Mouse (Mus musculus) lung, adult 10 weeks (tissue): Measurements from ENCODE around the gene Nek9. TPM values are rescaled to one million over a fixed set of nuclear protein-coding genes. Genes with fewer than 3 reads are reported as not detected.

Experiments
- polyA plus RNA-seq: library from polyadenylated mRNA; stranded (reverse); fragments of 350-450 nt; fragmentation: Illumina TruSeq; extraction: RNeasy Lipid Tissue Mini Kit (QIAGEN cat#74804); gene quantifications from one replicate; pipeline ENCODE4 v1.2.3, GENCODE M21; 2014; ENCODE audit warnings: low read depth, low replicate concordance; ENCODE audit not compliant: insufficient read depth

Gene Nek9
- 33.6 TPM for polyA plus RNA-seq

DNA sequence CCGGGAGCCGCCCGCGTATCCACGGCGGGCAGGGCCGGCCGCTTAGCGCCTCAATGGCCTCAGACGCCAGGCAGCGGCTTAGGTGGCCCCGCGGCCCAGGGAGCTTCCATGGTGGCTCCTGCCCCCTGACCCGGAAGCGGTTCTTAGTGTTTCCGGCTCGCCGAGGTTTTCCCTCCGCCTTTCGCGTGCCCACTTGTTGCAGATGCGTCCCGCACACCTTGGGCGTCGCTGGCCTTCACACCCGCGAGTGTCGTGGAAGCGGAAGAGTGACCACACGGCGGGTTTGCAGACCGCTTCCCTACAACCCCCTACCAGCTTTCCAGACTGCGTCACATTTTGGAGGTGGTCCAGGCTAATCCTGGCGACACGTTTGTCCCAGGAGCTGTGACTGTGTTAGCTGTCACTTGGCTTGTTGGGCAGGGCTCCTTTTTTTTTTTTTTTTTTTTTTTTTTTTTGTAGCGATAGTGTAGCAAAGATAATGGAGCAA is at the start of gene Nek9:
Nek9 (minus strand) TSS at position 120 of the 487 bp plus-strand sequence.

DNA sequence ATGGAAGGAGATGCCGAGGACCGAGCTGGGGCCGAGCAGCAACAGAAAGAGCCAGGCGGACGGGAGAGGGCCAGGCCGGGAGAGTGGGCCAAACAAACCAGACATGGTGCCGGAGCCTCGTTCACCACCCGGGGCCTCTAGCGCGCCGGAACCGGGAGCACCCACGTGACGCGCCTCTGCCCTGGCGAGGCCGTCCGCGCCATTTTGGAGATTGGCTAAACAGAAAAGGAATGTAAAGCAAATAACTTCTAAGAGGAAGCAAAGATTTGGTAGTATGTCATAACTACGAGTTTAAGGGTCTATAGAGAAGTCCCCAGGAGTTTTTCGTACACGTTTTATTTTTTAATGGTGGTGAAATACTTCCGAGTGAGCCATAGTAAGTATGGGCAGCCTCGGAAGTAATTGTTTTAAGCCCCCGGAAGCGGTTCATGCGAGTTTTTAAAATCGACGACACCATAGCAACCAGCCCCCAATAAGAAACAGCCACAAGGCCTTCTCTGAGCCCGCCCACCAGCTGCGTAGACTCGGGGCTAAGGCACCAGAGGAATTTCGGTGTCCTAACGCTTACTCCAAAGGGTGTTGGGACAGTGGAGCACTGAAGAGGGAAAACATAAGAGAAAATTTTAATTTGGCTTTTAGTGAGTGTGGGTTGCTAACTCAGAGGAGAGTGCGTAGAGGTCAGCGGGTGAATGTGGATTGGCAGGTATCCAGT is 35.6 kb upstream of the Nek9 start, which contains the start of gene Tmed10:
Tmed10 (minus strand) TSS at position 287 of the 712 bp plus-strand sequence.

DNA sequence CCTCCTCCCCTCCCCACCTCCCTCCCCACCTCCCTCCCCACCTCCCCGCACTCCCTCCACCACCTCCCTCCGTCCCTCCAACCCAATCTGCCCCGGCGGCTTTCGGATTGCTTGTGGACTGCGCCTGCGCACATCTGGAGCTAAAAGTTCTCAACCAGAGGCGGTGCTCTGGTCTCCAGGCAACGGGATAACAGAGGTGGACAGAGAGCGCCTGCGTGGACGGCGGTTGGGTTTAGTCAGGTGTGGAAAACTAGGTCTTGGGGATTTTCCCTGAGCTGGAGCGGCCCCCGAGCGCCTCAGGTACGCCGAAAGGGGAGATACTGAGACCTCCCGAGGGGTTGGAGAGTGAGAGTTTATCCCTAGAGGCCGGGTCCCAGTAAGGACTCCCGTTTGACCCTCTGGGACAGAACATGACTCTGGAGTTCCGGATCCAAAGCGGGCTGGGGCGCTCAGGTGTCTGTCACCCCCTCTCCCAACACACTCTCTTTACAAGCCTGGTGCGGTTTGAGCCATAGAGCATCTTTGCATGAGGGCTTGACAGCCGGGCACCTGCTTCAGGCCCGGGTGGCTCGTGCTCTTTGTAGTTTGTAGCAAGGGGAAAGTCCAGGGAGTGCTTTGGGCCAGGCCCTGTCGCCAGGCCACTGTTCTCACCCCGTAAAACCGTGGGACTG is 50.5 kb downstream of the Nek9 start, which contains the start of gene Zc2hc1c:
Zc2hc1c (plus strand) TSS at position 106 of the 671 bp plus-strand sequence.

DNA sequence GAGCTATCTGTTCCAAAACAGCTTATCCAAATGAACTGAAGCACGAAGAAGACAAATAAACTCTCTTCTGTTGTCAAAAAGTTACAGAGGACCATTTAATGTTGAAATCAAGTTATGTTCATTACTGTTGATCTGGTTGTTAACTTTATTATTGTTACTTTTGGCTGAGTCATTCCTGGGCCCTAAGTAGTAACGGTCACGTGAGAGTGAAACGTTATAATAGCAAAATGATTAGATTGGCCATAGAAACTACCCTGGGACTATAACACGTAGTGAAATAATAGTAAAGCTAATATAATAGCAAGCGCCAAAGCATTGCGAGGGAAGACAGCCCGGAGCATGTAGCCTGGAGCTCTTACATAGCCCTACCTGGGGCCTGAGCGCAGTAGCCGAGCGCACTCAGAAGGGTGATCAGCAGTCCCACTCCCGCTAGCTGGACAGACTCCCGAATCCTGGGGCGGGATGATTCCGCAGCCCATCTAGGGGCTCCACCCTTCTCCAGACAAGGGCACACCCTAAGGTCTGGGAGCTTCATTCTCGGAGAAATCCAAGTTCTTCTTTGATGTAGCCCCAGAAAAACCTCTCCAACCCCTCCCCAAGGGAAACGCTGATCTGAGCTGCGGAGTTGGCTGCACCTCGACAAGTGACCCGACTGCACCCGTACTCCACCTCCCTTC is 51.2 kb downstream of the Nek9 start, which contains the start of gene Acyp1:
Acyp1 (minus strand) TSS at position 630 of the 677 bp plus-strand sequence.

DNA sequence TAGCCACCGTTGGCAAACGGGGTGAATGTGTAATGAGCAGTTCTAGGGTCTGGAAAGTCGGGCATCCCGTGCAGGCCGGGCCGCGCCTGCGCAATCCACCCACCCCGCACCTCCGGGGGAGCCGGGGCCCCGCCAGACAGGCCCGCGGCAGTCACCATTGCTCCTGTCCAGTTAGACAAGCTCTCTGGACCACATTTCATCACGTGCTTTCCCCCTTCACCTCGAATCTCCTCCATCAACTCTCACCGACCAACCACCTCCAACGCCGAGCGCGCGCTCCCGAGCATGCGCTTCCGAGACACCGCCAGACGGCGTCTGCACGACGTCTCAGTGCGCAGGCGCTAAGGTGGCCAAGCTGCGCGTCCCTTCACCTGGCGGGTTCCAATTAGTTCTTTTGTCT is 68.8 kb downstream of the Nek9 start, which contains the start of gene Mlh3:
Mlh3 (minus strand) TSS at position 281 of the 400 bp plus-strand sequence.

Other genes starting within 250 kb of the Nek9 start
- gene Prox2, start 228.6 kb downstream of the Nek9 start, polyA plus RNA-seq = 1.7 TPM
- gene Dlst, start 228.5 kb downstream of the Nek9 start, polyA plus RNA-seq = 61.4 TPM
- 0.41 TPM for gene Rps6kl1, start 188.1 kb downstream of the Nek9 start, polyA plus RNA-seq
- 5.2 TPM for gene Pgf, start 161.6 kb downstream of the Nek9 start, polyA plus RNA-seq
- 43.1 TPM for gene Eif2b2, start 119.9 kb downstream of the Nek9 start, polyA plus RNA-seq
- gene Mlh3, start 68.8 kb downstream of the Nek9 start, polyA plus RNA-seq = 6.7 TPM
- 41.0 TPM for gene Acyp1, start 50.9 kb downstream of the Nek9 start, polyA plus RNA-seq
- 2.2 TPM for gene Zc2hc1c, start 50.8 kb downstream of the Nek9 start, polyA plus RNA-seq
- gene Tmed10, start 35.5 kb upstream of the Nek9 start, polyA plus RNA-seq = 156 TPM
- gene Fos, start 134.5 kb upstream of the Nek9 start, polyA plus RNA-seq = 31.6 TPM